Mouse (Mus musculus) megakaryocyte, adult 5-6 weeks (primary cell): ENCODE results near the gene Gm128. TPM values are rescaled to one million over a fixed set of nuclear protein-coding genes. Genes with fewer than 3 reads are reported as not detected.

Experiments
- ATAC-seq: 2 replicates; pipeline ENCODE4 v1.8.0; 2016; ENCODE audit warnings: mild to moderate bottlenecking, inconsistent platforms; ENCODE audit not compliant: poor library complexity, severe bottlenecking
- total RNA-seq, 2 experiments: library from RNA; stranded (forward) in 1 of 2; stranded (reverse) in 1 of 2; fragments of 153-499, 151-499 nt in 1 of 2; fragments of 221-1000, 200-1000 nt in 1 of 2; gene quantifications; 2 replicates each; pipeline versions ENCODE4 v1.2.3 to v1.2.4; 2015 to 2017

Gene Gm128
- total RNA-seq, 2 experiments from 2014 or later: 0.16 TPM; not detected in 1

DNA sequence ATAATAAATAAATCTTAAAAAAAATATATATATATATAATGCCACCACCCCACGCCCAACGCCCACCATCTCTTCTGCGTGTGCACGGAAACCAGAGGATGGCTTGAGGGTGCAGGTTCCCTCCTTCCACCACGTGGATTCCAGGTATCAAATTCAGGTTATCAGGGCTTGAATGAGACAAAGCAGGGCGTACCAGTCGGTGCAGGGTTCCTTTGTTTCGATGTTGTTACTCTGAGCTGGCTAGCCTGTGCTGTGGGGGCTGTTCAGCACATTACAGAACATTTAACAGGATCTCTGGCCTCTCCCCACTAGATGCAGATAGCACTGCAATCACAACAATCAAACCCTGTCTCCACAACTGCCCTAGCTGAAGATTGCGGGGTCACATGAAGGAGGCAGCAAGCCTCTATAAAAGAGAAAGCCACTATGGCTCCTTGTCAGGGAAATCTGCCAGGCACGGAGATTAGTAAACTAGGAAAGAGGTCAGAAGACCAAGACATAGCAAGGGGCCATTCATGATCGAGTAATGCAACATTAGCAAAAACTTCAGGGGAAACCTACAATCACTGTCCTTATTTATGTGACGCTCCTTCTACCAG, 29.5 kb upstream of the Gm128 start:
- no peak for ATAC-seq

DNA sequence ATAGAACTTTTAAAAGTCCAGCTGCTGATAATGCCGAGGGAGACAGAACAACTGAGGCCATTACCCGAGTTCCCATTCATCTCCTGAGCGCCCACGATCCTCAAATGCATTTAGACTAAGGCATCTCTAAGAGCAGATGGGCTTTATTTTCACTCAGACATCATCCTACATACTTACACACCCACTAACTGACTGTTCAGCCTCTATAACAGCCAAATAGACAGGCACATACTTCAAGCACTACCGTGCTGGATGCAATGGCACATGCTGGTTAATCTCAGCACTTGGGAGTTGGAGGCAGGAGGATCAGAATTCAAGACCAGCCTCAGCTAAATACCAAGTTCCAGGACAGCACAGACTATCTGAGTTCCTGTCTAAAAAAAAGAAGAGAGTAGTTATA, 28.4 kb upstream of the Gm128 start:
- ATAC-seq: no peak

DNA sequence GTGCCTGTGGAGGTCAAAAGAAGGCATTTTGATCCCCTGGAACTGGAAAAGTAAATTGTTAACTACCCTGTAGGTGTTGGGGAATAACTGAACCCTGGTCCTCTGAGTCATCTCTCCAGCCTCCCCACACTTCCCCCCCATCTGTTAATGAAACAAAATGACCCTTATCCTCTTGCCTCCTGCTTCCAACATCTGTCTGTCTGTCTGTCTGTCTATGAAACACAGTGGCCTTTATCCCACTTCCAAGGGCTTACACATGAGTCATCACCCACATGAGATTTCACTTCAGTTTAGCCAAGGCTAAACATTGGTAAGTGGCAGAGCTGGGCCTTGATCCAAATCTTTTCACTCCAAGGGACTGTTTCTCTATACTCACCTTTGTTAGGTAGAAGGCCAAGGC, 26.5 kb upstream of the Gm128 start:
- no peak for ATAC-seq

DNA sequence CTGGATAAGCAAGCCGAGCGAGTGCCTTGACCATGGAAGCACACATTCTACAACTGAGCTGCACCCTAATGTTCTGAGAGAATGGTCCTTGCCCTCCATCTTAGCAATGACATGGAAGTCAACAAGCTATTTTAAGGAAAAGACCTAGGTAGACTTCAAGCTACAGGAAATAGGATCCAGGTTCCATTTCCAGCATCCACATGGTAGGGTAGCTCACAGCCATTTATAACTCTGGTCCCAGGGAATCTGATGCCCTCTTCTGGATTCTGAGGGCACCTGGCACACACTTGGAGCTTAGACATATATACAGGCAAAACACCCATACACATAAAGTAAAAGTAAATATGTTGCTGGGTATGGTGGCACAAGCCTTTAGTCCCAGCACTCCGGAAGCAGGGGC, 24.7 kb upstream of the Gm128 start:
- no peak for ATAC-seq

DNA sequence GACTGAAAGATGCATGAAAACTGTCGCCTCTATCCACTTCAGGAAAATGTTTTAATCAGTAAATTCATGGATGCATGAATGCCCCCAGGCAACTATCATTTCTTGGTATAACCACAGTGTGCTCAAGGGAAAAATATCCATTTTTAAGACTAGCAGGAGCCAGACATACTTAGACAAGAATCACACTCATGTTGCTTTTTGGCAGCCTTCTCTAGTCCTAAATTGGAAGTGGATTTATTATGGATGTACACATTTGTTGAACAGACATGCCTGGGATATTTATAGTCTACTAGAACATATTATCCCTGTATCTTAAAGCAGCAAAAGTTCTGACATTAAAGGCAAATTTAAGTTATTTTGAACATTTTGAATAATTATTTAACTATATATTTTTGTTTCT, 23.3 kb upstream of the Gm128 start:
- ATAC-seq: no peak

DNA sequence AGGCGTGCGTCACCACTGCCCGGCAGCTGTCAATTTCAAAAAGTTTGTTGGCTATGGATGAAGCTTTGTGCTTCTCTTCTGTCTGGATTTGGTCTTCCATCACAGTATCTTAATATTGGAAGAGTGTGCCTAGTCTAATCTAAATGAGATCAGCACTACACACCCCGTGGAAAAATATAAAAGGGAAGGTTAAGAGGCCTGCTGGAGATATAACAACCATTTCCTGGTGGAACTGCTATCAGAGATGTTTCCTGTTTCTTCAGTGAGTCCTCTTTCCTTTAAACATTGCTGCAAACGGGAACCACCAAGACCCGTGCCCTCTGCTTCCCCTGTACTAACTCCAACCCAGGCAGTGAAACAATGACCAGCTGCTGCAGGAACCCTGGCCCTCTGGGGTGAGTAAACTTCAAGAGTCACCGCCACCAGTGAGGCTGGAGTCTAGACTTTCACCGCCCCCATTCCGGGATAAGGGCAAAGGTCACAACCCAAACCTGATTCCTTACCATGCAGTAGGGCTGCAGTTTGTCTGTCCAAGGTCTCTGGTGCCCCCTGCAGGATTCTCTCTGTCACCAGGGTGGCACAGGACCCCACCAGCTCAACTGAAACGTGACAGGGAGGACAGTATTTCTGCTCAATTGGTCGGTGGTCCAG, 21.8 kb upstream of the Gm128 start:
- ATAC-seq: peak; percentile 99

DNA sequence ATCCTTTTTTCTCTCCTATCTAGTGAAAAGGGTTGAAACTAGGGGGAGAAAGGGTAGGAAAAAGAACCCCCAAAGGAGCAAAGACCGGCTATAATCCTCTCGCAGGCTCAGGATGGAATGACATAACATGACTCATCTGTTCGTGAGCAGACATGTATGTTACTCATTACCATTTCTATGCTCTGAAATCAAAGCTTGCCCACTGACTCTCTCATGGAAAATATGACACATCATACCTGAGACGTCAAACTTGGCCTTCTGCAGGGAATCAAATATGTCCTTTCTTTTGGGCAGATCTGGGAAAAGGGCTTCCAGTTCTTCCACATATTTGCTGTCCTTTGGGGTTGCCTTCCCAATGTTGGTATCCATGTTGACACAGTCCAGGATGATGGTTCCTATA, 20.6 kb upstream of the Gm128 start:
- no peak for ATAC-seq

DNA sequence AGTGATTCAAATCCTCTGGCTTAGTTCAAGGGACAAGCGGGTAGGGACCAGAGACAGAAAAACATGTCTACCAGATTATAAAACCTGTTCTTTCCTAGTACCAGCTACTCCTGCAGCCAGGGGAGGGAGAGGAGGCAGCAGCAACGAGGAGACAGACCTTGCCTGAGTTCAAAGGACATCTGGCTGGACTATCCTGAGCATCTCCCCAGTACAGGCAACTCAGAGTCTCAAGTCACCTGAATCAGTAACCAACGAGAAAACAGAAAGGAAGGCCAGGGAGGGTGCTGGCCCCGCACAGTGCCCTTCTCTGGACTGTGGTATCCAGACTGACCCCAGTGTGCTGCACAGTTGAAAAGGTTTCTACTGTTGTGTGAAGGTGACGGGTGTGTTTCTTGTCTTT, 15.5 kb upstream of the Gm128 start:
- no peak for ATAC-seq

DNA sequence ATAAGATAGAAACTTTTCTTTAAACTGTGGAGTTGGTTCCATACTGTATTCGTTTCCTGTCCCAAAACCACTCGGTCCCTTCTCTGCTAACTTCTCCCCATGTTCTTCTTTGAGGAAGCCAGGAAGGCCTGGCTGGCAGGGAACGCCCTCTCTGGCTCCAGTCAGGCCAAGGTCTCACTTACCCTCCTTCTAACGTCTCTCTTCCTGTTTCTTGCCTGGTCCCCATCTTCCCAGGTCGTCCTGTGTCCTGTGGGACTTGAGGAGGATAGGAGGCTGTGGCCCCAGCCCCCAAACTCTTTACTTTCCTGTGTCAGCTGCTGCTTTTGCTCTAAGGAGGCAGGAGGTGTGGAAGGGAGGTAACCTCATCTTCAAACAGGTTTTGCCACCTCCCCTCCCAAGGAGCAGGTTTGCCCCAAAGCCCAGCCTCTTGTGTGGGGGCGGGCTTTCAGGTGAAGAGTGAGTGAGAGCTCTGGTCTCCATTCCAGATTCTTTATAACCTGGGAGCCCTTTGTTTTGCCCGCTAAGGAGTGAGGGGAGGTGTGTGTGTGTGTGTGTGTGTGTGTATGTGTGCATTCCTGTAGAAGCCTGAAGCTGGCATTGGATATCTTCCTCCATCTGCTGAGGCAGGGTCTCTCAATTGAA, 9.5 kb upstream of the Gm128 start, which contains the start of gene Bnipl:
Gene Bnipl (minus strand): TSS at position 411 of the 642 bp plus-strand sequence.
- ATAC-seq: no peak

DNA sequence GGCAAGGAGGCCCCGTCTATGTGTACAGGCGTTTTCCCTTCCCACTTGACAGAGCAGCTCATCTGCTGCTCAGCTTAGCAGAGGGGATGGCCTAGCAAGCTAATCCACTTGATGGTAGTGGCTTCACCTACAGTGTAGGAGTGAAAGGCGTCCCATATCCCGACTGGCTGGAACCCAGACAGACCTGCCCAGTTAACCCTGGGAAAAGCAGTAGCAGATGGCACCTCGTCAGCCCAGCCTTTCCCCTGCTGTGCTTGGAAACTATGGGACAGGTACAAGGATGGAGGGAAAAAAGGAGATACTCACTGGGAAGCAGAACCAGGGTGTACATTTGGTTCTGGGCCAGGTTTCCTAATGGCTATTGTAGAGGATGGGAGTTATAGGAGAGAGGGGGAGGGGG, 9.0 kb upstream of the Gm128 start:
- ATAC-seq: no peak

DNA sequence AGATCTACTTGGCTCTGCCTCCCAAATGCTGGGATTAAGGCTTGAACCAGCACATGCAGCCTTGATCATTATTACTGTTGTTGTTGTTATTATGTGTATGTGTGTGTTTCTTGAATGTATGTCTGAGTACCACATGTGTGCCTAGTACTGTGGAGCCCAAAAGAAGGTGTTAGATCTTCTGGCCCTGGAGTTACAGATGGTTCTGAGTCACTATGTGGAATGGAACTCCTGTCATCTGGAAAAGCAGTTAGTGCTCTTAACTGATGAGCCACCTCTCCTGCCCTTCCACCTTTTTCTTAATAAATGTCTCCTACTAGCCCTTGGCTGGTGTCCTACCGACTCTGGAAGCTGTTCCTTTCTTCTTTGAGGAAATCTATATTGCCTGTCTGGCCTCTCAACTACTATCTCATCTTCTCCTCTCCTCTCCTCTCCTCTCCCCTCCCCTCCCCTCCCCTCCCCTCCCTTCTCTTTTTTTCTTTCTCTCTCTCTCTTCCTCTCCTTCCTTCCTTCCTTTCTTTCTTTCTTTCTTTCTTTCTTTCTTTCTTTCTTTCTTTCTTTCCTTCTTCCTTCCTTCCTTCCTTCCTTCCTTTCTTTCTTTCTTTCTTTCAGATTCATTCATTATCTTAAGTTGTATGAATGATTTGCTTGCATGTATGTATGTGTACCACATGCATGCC, 6.4 kb upstream of the Gm128 start:
- no peak for ATAC-seq

DNA sequence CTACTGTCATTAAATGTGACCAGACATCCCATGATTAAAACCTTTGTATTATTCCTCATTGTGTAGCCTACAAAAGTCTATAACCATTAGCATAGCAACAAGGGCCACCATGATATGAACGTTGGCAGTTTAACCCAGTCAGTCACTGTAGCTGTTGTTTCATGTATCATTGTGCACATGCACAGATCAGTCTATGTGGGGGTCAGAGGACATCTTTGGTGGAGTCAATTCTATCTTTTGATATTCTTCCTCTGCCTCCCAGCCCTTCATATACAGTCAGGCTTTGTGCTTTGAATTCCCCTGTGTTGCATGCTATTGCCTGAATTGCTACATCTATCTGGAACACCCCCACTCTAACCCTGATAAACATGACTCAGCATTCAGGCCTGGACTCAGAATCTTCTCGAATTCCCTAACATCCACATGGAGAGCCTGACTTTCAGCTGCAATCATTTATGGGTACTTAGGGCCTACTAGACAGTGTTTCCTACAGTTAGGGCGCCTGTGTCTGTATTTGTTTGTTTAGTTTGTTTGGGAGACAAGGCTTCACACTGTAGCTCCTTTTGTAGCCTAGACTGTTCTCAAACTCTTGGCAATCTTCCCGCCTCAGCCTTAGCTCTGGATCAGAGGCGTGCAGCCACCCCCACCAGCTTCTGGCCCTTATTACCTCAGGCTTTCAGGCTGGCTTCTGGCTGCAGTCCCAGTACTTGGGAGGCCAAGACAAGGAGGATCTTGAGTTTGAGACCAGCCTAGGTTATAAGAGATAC, 5.2 kb upstream of the Gm128 start:
- ATAC-seq: 0 out of 2 replicates have a peak, but pooled peaks have one; percentile 24

DNA sequence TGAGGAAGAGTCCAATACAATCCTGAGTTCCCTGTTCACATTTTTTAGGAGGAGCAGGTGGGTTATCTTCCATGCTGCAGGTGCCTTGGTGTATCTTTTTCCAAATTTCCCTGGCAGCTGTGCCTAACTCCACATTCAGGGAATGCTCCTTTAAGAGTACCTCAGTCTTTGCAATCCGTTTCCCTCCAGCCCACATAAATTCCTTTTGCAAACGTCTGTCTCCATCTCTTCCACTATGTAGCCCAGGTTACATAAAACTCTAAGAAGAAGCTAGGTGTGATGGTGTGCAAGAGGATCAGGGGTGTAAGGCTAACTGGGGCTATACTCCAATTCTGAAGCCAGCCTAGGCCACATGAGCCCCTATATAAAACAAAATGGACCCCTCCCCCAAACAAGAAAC, 1.7 kb upstream of the Gm128 start:
- ATAC-seq: no peak

DNA sequence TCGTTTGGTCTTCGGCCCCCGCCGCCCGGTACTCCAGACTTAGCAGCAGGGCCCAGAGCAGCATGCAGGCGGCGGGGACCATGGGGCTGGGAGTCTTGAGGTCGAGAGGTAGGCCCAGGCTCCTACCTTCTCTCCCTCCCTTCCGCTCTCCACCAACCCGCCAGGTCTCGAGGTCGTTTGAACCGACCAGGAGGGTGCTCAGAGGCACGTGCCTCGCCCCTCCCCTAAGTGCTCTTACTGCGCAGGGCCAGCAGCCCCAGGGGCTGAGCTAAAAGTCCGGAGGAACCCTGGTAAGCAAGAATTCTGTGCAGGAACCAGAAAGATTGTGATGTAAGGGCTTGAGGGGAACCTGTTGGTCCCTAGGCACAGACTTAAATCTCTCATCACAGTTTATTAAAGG, 498 bp downstream of the Gm128 start:
- ATAC-seq: peak; percentile 24; the same call in 1 of the 2 replicates

DNA sequence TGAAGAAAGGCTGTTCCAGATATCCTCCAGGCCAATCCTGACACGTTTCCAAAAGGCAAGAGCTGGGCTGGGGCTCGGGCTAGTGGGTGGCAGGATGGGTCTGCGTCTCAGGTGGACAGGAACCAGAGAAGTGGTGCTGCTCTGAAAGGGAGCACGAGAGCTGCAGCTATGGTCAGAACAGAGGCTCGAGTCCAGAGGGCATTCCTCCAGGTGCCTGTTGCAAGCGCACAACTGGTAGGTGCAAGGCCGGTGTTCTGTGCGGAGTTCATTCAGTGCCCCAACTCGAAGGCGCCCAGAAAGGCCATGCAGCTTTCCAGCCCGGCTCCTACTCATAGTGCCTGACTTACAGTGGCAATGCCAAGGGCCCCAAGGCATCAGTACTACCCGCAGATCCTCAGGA, 1.4 kb downstream of the Gm128 start:
- no peak for ATAC-seq

DNA sequence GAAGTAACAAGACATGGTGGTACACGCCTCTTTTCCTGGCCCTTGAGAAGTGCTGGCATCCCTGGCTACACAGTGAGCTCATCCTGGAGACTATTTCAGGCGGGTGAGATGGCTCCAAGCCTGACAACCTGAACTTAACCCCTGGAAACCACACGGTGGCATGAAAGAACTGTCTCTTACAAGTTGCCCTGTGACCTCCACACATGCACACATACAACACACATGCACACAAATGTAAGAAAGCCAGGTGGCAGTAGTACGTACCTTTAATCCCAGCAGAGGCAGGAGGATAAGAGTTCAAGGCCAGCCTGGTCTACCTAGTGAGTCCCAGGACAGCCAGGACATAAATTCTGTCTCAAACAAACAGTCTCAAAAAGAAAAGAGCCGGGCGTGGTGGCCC, 2.4 kb downstream of the Gm128 start:
- no peak for ATAC-seq

DNA sequence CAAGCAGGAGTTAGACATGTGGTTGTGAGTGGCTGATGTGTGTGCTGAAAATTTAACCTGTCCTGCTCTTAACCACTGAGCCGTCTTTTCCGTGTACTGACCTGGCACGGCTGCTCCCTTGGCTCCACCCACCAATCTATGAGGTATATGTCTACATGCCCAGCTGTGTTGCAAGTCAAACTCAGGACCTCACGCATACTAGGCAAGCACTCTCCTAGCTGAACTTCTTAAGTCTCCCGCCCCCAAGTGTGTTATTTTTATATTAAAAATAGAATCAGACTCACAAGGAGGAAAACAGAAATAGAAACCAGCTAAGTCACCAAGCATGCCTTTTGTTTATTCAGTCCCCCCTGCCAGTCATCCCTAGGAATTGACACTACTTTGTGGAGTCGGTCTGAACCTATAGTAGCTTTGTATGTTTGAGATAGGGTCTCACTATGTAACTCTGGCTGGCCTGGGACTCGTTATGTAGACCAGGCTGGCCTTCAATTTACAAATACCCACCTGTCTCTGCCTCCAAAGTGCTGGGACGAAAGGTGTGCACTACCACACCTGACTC, 3.8 kb downstream of the Gm128 start:
- no peak for ATAC-seq

DNA sequence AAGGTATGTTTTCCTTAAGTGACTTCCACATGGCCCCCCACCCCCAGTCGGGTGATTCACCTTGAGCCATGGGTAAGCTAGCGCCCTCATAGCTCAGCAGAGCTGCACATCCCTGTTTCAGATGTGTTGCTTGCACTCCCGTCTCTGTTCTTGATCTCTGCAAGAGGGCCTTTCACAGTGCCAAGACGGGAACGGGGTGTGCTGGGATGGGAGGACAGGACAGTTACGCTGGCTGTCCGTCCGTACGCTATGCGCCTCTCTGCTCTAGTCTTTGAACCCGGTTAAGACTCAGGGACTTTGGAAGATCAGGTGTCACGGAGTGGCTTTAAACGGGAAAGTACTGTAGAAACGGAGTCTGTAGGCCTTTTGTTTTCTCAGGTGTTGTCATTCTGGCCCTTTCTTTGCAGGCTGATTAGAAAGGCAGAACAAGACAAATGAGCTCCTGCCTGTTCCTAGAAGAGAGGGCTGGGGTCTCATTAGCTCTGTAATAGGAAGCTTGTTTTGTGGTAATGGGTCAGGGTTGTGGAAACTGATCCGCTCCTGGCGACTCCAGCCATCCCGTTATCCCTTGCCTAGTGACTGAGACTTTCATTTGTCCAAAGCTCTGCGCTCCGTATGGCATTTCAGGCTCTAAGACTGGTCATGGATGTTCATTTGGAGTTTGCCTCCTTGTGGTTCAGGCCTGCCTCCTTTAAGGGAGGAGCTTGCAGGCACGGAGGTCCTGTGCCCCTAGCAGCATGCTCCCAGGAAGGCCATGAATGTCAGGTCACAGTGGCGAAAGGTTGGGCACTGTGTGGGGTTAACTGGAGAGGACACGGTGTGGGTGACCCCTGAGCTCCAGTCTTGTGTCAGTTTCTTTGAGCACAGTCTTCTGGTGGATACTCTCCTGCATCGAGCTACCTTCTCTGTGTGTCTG, 5.8 kb downstream of the Gm128 start:
- ATAC-seq: no peak

DNA sequence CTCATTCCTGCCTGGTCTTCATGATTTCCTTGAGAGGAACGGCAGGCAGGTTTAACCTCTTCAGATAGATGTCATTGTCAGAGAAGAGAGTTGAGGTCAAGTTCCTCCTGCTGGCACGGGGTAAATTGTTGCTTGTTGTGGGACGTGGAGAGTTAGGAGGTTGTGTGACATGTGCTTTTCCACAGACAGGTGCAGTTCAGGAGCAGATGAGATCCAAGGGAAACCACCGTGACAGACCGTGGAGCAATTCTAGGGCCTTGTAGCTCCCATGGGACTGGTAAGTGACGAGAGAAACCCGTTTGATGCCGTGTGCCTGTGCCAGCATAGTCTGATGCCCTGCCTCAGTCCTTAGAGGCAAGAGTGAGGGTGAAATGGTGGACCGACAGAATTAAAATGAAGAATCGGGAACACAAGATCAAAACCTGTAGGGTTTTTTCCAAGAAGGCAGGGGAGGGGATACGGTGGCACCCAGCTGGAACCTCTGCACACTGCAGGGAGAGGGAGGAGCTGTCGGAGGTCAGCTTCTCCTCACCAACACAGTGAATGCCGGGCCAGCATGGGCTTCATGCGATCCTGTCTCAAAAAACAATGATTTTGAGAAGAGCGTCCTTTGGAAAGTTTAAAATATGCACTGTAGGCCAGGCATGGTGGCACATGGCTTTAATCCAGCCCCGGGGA, 8.0 kb downstream of the Gm128 start:
- ATAC-seq: no peak
